Mouse (Mus musculus) liver, embryonic 14.5 days (tissue): ENCODE results near the gene Usp46. TPM values are rescaled to one million over a fixed set of nuclear protein-coding genes. Genes with fewer than 3 reads are reported as not detected.
A peak's percentile ranks its signal among the peaks of the same experiment; 100 is the strongest.
"Not testable (repeated sequence)": the region's sequence is repeated elsewhere in the genome, so short reads cannot be mapped to it uniquely, and the experiment has no call there.

Experiments used
- ATAC-seq: fragments of 200-750 bp; cut with Nextera tagmentation; 2 replicates; pipeline ENCODE4 v1.8.0; 2017; ENCODE audit warnings: moderate number of reproducible peaks, mild to moderate bottlenecking, moderate library complexity; ENCODE audit not compliant: insufficient read depth
- DNase-seq, 3 experiments: peaks; one replicate each; pipeline ENCODE4 v3.0.0-alpha.2; 2012 to 2013; ENCODE audit warnings: low read depth in 3 of 3, low spot score in 3 of 3
- H3K27ac ChIP-seq: fragments of 300-500 bp; sonication (generic); 2 replicates; pipeline ENCODE4 v1.5.1; 2014; ENCODE audit warnings: moderate library complexity, mild to moderate bottlenecking, control low read depth, inconsistent platforms
- H3K27me3 ChIP-seq: fragments of 300-500 bp; sonication (generic); 2 replicates; pipeline ENCODE4 v1.6.1; 2014; ENCODE audit warnings: mild to moderate bottlenecking, low read length, moderate library complexity; ENCODE audit not compliant: control insufficient read depth, insufficient read depth
- H3K36me3 ChIP-seq: fragments of 300-500 bp; sonication (generic); replicated peaks from 2 replicates; pipeline ENCODE4 v1.6.1; 2014; ENCODE audit warnings: low read depth; ENCODE audit not compliant: control insufficient read depth, insufficient read depth
- H3K4me1 ChIP-seq, 2 experiments: fragments of 200-500 bp in 1 of 2; fragments of 300-500 bp in 1 of 2; sonication (generic) in 1 of 2; replicated peaks; 2 replicates each; pipeline ENCODE4 v1.6.1; 2012 to 2014; ENCODE audit warnings: antibody characterized with exemption in 1 of 2, inconsistent platforms in 1 of 2, low read length in 1 of 2; ENCODE audit not compliant: control insufficient read depth in 2 of 2, insufficient read depth in 2 of 2
- H3K4me2 ChIP-seq: fragments of 300-500 bp; sonication (generic); 2 replicates; pipeline ENCODE4 v1.6.1; 2014; ENCODE audit warnings: low read depth, mild to moderate bottlenecking, control low read depth, moderate library complexity
- H3K4me3 ChIP-seq, 2 experiments: fragments of 200-500 bp in 1 of 2; fragments of 300-500 bp in 1 of 2; sonication (generic) in 1 of 2; 2 replicates each; pipeline ENCODE4 v1.5.1; 2012 to 2014; ENCODE audit warnings: low read depth in 2 of 2, low read length in 2 of 2, mild to moderate bottlenecking in 2 of 2, control low read depth in 1 of 2, inconsistent platforms in 1 of 2, moderate library complexity in 1 of 2; ENCODE audit not compliant: insufficient read depth in 1 of 2
- H3K9ac ChIP-seq: fragments of 300-500 bp; sonication (generic); replicated peaks from 2 replicates; pipeline ENCODE4 v1.6.1; 2014; ENCODE audit warnings: mild to moderate bottlenecking, control low read depth, moderate library complexity
- H3K9me3 ChIP-seq: fragments of 300-500 bp; sonication (generic); 2 replicates; pipeline ENCODE4 v1.6.1; 2016; ENCODE audit warnings: low read length, mixed read lengths; ENCODE audit not compliant: control insufficient read depth
- CTCF ChIP-seq: IDR thresholded peaks from 2 replicates; pipeline ENCODE4 v1.5.1; 2016; ENCODE audit warnings: antibody characterized with exemption, low read depth, control low read depth
- EP300 ChIP-seq: IDR thresholded peaks from 2 replicates; pipeline ENCODE4 v1.6.1; 2016; ENCODE audit warnings: antibody characterized with exemption, low read depth
- WGBS: fragments of 180-500 bp; shearing (Covaris S2); extraction: QIAGEN DNeasy Blood & Tissue Kit; methylation state at CpG from one replicate; pipeline ENCODE4 v1.1.7; 2014; ENCODE audit not compliant: insufficient replicate concordance; 5-methylcytosine and 5-hydroxymethylcytosine counted together
- polyA plus RNA-seq, 2 experiments: library from polyadenylated mRNA; depleted of rRNA in 1 of 2; stranded (reverse) in 1 of 2; unstranded in 1 of 2; fragments of >200 nt; fragmentation: Nextera tagmentation in 1 of 2; extraction: Ambion mirVana in 1 of 2; gene quantifications; 2 replicates each; pipeline versions ENCODE4 v1.2.1 to v1.2.3; 2012 to 2014

The Usp46 gene
- polyA plus RNA-seq, 2 experiments: 14.6 to 27.9 TPM

GRCm38 (mm10) chr5:74078861-74079615, 10.8 kb upstream of the Usp46 start:
- no peaks in the 10 kb centered on the region for H3K9me3 ChIP-seq
- TF ChIP-seq CTCF (no peak), EP300 (no peak)
- 0 out of 4 replicates have a peak, but pooled peaks cover 0 to 2% of the 10 kb centered on the region in 2 experiments for H3K4me1 ChIP-seq
- no peaks in the 10 kb centered on the region for H3K36me3 ChIP-seq
- DNase-seq: no peak
- no peak overlapping the region for H3K4me2 ChIP-seq
- H3K27me3 ChIP-seq: no peaks in the 10 kb centered on the region
- ATAC-seq: no peak
- no peak overlapping the region for H3K4me3 ChIP-seq
- no peak overlapping the region for H3K27ac ChIP-seq
- no peak overlapping the region for H3K9ac ChIP-seq
- 42% methylated on average over 11 of the region's 11 CpGs for WGBS

GRCm38 (mm10) chr5:74078400-74078799, 10.2 kb upstream of the Usp46 start:
- Histone ChIP-seq H3K4me3 (no peak overlapping the region), H3K9me3 (no peaks in the 10 kb centered on the region), H3K4me1 (0 out of 4 replicates have a peak, but pooled peaks cover 0 to 2% of the 10 kb centered on the region in 2 experiments), H3K36me3 (no peaks in the 10 kb centered on the region), H3K27ac (no peak overlapping the region), H3K27me3 (no peaks in the 10 kb centered on the region), H3K9ac (no peak overlapping the region), H3K4me2 (no peak overlapping the region)
- ATAC-seq (no peak), DNase-seq (no peak)
- WGBS: 61% methylated on average over 1 of the region's 1 CpGs
- TF ChIP-seq EP300 (no peak), CTCF (no peak)

- ATAC-seq: no peak
- 31% methylated on average over 8 of the region's 8 CpGs for WGBS
Observed at GRCm38 (mm10) chr5:74077959-74078358, 9.7 kb upstream of the Usp46 start.

GRCm38 (mm10) chr5:74076759-74077158, 8.5 kb upstream of the Usp46 start:
- no peak for TF ChIP-seq CTCF
- no peak for TF ChIP-seq EP300

More at GRCm38 (mm10) chr5:74077959-74078358, 9.7 kb upstream of the Usp46 start:
- H3K4me3 ChIP-seq: no peak overlapping the region
- no peaks in the 10 kb centered on the region for H3K36me3 ChIP-seq
- no peak for DNase-seq
- H3K27me3 ChIP-seq: no peaks in the 10 kb centered on the region
- H3K4me1 ChIP-seq: 0 out of 4 replicates have a peak, but pooled peaks cover 0 to 2% of the 10 kb centered on the region in 2 experiments
- no peak overlapping the region for H3K9ac ChIP-seq
- H3K9me3 ChIP-seq: no peaks in the 10 kb centered on the region
- no peak overlapping the region for H3K27ac ChIP-seq
- TF ChIP-seq EP300 (no peak), CTCF (no peak)
- H3K4me2 ChIP-seq: no peak overlapping the region

GRCm38 (mm10) chr5:74070564-74070963, 2.3 kb upstream of the Usp46 start:
- H3K4me2 ChIP-seq, ATAC-seq, H3K36me3 ChIP-seq, H3K27me3 ChIP-seq, H3K4me3 ChIP-seq, DNase-seq, H3K27ac ChIP-seq, H3K9ac ChIP-seq, H3K9me3 ChIP-seq: not testable (repeated sequence)
- WGBS: 77% methylated on average over 5 of the region's 5 CpGs
- H3K4me1 ChIP-seq: peaks cover 22 to 28% of the 10 kb centered on the region in 2 experiments
- TF ChIP-seq CTCF: 0 out of 2 replicates have a peak, but pooled peaks have one; percentile 4

More at GRCm38 (mm10) chr5:74076759-74077158, 8.5 kb upstream of the Usp46 start:
- Histone ChIP-seq H3K9me3 (no peaks in the 10 kb centered on the region), H3K4me1 (0 out of 4 replicates have a peak, but pooled peaks cover 0 to 2% of the 10 kb centered on the region in 2 experiments), H3K4me3 (no peak overlapping the region), H3K4me2 (no peak overlapping the region), H3K36me3 (no peaks in the 10 kb centered on the region), H3K27ac (no peak overlapping the region), H3K9ac (no peak overlapping the region), H3K27me3 (no peaks in the 10 kb centered on the region)
- 18% methylated on average over 9 of the region's 9 CpGs for WGBS
- ATAC-seq (no peak), DNase-seq (no peak)
